Mouse (Mus musculus) liver, postnatal 0 days (tissue): ENCODE data around the gene Atg5. TPM values are rescaled to one million over a fixed set of nuclear protein-coding genes. Genes with fewer than 3 reads are reported as not detected.

Source experiments
- ATAC-seq: fragments of 200-750 bp; cut with Nextera tagmentation; 2 replicates; pipeline ENCODE4 v1.8.0; 2017; ENCODE audit warnings: mild to moderate bottlenecking, moderate library complexity
- DNase-seq: peaks from one replicate; pipeline ENCODE4 v3.0.0-alpha.2; 2016
- H3K27ac ChIP-seq: fragments of 300-500 bp; sonication (generic); 2 replicates; pipeline ENCODE4 v1.5.1; 2014; ENCODE audit warnings: antibody characterized with exemption, moderate library complexity, mild to moderate bottlenecking, low read depth
- H3K27me3 ChIP-seq: fragments of 300-500 bp; sonication (generic); 2 replicates; pipeline ENCODE4 v1.6.1; 2014; ENCODE audit warnings: low read length, control low read depth, mixed read lengths; ENCODE audit not compliant: insufficient read depth
- H3K36me3 ChIP-seq: fragments of 300-500 bp; sonication (generic); replicated peaks from 2 replicates; pipeline ENCODE4 v1.6.1; 2014; ENCODE audit warnings: mild to moderate bottlenecking, control low read depth, low read length, moderate library complexity, mixed read lengths; ENCODE audit not compliant: insufficient read depth
- H3K4me1 ChIP-seq: fragments of 300-500 bp; sonication (generic); 2 replicates; pipeline ENCODE4 v1.6.1; 2014; ENCODE audit warnings: antibody characterized with exemption, mild to moderate bottlenecking, control low read depth; ENCODE audit not compliant: insufficient read depth
- H3K4me2 ChIP-seq: fragments of 300-500 bp; sonication (generic); 2 replicates; pipeline ENCODE4 v1.6.1; 2014; ENCODE audit warnings: low read depth, mild to moderate bottlenecking, low read length, moderate library complexity, mixed read lengths
- H3K4me3 ChIP-seq: fragments of 300-500 bp; sonication (generic); 2 replicates; pipeline ENCODE4 v1.5.1; 2014; ENCODE audit warnings: low read depth, low read length
- H3K9ac ChIP-seq: fragments of 300-500 bp; sonication (generic); replicated peaks from 2 replicates; pipeline ENCODE4 v1.6.1; 2014; ENCODE audit warnings: mild to moderate bottlenecking, moderate library complexity
- H3K9me3 ChIP-seq: fragments of 300-500 bp; sonication (generic); 2 replicates; pipeline ENCODE4 v1.6.1; 2016; ENCODE audit warnings: mild to moderate bottlenecking, control low read depth, low read length, mixed read lengths
- CTCF ChIP-seq: sonication (generic); IDR thresholded peaks from 2 replicates; pipeline ENCODE4 v1.5.1; 2016; ENCODE audit warnings: antibody characterized with exemption, low read depth
- EP300 ChIP-seq: IDR thresholded peaks from 2 replicates; pipeline ENCODE4 v1.6.1; 2016; ENCODE audit warnings: antibody characterized with exemption, low read depth, mild to moderate bottlenecking
- WGBS: fragments of 180-500 bp; shearing (Covaris S2); extraction: QIAGEN DNeasy Blood & Tissue Kit; methylation state at CpG from one replicate; pipeline ENCODE4 v1.1.7; 2014; ENCODE audit not compliant: insufficient replicate concordance; 5-methylcytosine and 5-hydroxymethylcytosine counted together
- polyA plus RNA-seq: library from polyadenylated mRNA; unstranded; fragments of >200 nt; fragmentation: Nextera tagmentation; extraction: Ambion mirVana; gene quantifications from 2 replicates; pipeline ENCODE4 v1.2.1, GENCODE M21; 2015

The Atg5 gene
- polyA plus RNA-seq, 1 experiment from 2014 or later: 26.6 TPM

- no peak for TF ChIP-seq EP300
- TF ChIP-seq CTCF: no peak
- H3K4me2 ChIP-seq: no peak overlapping the region
- no peaks in the 10 kb centered on the region for H3K9me3 ChIP-seq
- no peaks in the 10 kb centered on the region; the same call in 1 of the 2 replicates for H3K4me1 ChIP-seq
- no peak overlapping the region for H3K9ac ChIP-seq
- H3K27me3 ChIP-seq: no peaks in the 10 kb centered on the region
- H3K36me3 ChIP-seq: peaks cover 5% of the 10 kb centered on the region; the same call in 1 of the 2 replicates
- H3K27ac ChIP-seq: no peak overlapping the region
- no peak for DNase-seq
- WGBS: 81% methylated on average over 9 of the region's 9 CpGs
- H3K4me3 ChIP-seq: no peak overlapping the region
- ATAC-seq: no peak
These were observed 55.1 kb downstream of the Atg5 start for GRCm38 (mm10) chr10:44323070-44323775.

GRCm38 (mm10) chr10:44323836-44324235 lies 55.7 kb downstream of the Atg5 start:
- no peak for ATAC-seq
- no peak overlapping the region for H3K4me2 ChIP-seq
- TF ChIP-seq CTCF: no peak
- TF ChIP-seq EP300: no peak
- no peaks in the 10 kb centered on the region; the same call in 1 of the 2 replicates for H3K4me1 ChIP-seq
- no peak overlapping the region for H3K27ac ChIP-seq
- no peak overlapping the region for H3K4me3 ChIP-seq
- H3K27me3 ChIP-seq: no peaks in the 10 kb centered on the region
- H3K9ac ChIP-seq: no peak overlapping the region
- H3K36me3 ChIP-seq: peaks cover 6% of the 10 kb centered on the region; the same call in 1 of the 2 replicates
- DNase-seq: no peak
- 85% methylated on average over 8 of the region's 8 CpGs for WGBS
- no peaks in the 10 kb centered on the region for H3K9me3 ChIP-seq

- H3K27ac ChIP-seq: no peak overlapping the region
- H3K9ac ChIP-seq: no peak overlapping the region
- no peaks in the 10 kb centered on the region; the same call in 1 of the 2 replicates for H3K4me1 ChIP-seq
- H3K36me3 ChIP-seq: peaks cover 9% of the 10 kb centered on the region; the same call in 1 of the 2 replicates
- no peak for ATAC-seq
- no peak for TF ChIP-seq EP300
- TF ChIP-seq CTCF: no peak
- H3K9me3 ChIP-seq: no peaks in the 10 kb centered on the region
- H3K27me3 ChIP-seq: no peaks in the 10 kb centered on the region
- H3K4me2 ChIP-seq: no peak overlapping the region
- H3K4me3 ChIP-seq: no peak overlapping the region
- DNase-seq: no peak
- WGBS: 57% methylated on average over 13 of the region's 13 CpGs
These were observed 57.7 kb downstream of the Atg5 start for GRCm38 (mm10) chr10:44325551-44326500.

- DNase-seq (no peak), ATAC-seq (no peak)
- peaks cover 3% of the 10 kb centered on the region for H3K4me1 ChIP-seq
- H3K4me3 ChIP-seq: no peak overlapping the region
- TF ChIP-seq EP300: no peak
- no peak for TF ChIP-seq CTCF
- no peak overlapping the region for H3K4me2 ChIP-seq
- WGBS: 73% methylated on average over 9 of the region's 9 CpGs
- H3K27ac ChIP-seq: 0 out of 2 replicates have a peak overlapping the region, but pooled peaks have one; percentile 16
- no peaks in the 10 kb centered on the region for H3K9me3 ChIP-seq
- no peaks in the 10 kb centered on the region for H3K27me3 ChIP-seq
- H3K36me3 ChIP-seq: 0 out of 2 replicates have a peak, but pooled peaks cover 7% of the 10 kb centered on the region
- no peak overlapping the region for H3K9ac ChIP-seq
These were observed 58.9 kb downstream of the Atg5 start for GRCm38 (mm10) chr10:44327057-44327456.

GRCm38 (mm10) chr10:44328347-44328746 lies 60.2 kb downstream of the Atg5 start:
- WGBS: 57% methylated on average over 3 of the region's 3 CpGs
- DNase-seq (peak; percentile 58), ATAC-seq (no peak)

GRCm38 (mm10) chr10:44330717-44331116 lies 62.6 kb downstream of the Atg5 start:
- no peak for ATAC-seq
- Histone ChIP-seq H3K4me1 (peaks cover 6% of the 10 kb centered on the region), H3K9me3 (no peaks in the 10 kb centered on the region), H3K4me3 (no peak overlapping the region), H3K36me3 (peaks cover 5% of the 10 kb centered on the region; the same call in 1 of the 2 replicates), H3K27ac (no peak overlapping the region), H3K27me3 (no peaks in the 10 kb centered on the region), H3K9ac (no peak overlapping the region), H3K4me2 (no peak overlapping the region)
- WGBS: 93% methylated on average over 1 of the region's 1 CpGs
- no peak for DNase-seq
- TF ChIP-seq EP300 (no peak), CTCF (no peak)

More at GRCm38 (mm10) chr10:44328347-44328746, 60.2 kb downstream of the Atg5 start:
- Histone ChIP-seq H3K4me3 (no peak overlapping the region), H3K4me2 (no peak overlapping the region), H3K4me1 (peaks cover 6% of the 10 kb centered on the region), H3K27ac (no peak overlapping the region), H3K9me3 (no peaks in the 10 kb centered on the region), H3K9ac (no peak overlapping the region), H3K27me3 (no peaks in the 10 kb centered on the region), H3K36me3 (0 out of 2 replicates have a peak, but pooled peaks cover 4% of the 10 kb centered on the region)
- TF ChIP-seq EP300 (no peak), CTCF (peak; percentile 68)
